Mouse (Mus musculus) lung, postnatal 4 days (tissue): ENCODE results near the gene Gm49396.

Experiments
- DNase-seq, 2 experiments: peaks; one replicate each; pipeline ENCODE4 v3.0.0; 2021

The Gm49396 gene

DNA sequence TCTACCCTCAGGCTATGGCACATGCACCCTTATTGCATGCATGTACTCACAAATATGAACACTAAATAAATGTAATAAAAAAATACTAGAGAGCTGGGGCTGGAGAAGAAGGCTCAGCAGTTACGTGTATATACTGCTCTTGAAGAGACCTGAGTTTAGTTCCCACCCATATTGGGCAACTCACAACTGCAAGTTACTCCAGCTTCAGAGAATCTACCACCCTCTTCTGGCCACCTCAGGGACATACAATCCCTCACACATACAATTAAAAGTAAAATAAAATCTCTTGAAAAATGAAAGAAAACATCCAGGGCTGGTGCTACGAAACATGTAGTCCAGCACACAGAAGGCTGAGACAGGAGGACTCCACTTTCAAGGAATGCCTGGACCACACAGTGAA, 51.3 kb downstream of the Gm49396 start:
- no peak for DNase-seq

- DNase-seq, result no peak
Observed at GRCm38 (mm10) chr7:30615049-30615760, 52.1 kb downstream of the Gm49396 start.
